Mouse (Mus musculus) thymus, postnatal 25 days (tissue): ENCODE data around the gene Hoxc8.

Source experiments
- DNase-seq: peaks from one replicate; pipeline ENCODE4 v3.0.0; 2022

The Hoxc8 gene

GRCm38 (mm10) chr15:102984925-102985324 lies 5.5 kb upstream of the Hoxc8 start:
- DNase-seq = no peak

- peak; percentile 72 for DNase-seq
These were observed 3.1 kb upstream of the Hoxc8 start for GRCm38 (mm10) chr15:102987124-102987833.

- DNase-seq = no peak
These were observed 2.3 kb upstream of the Hoxc8 start for GRCm38 (mm10) chr15:102988078-102988477.

- no peak for DNase-seq
These were observed 1.4 kb downstream of the Hoxc8 start for GRCm38 (mm10) chr15:102991782-102992181.

- no peak for DNase-seq
These were observed 1.8 kb downstream of the Hoxc8 start for GRCm38 (mm10) chr15:102992206-102992605.

GRCm38 (mm10) chr15:102992863-102993262 lies 2.5 kb downstream of the Hoxc8 start:
- no peak for DNase-seq

GRCm38 (mm10) chr15:102996548-102996947 lies 6.1 kb downstream of the Hoxc8 start:
- no peak for DNase-seq

GRCm38 (mm10) chr15:102997431-102997830 lies 7.0 kb downstream of the Hoxc8 start:
- DNase-seq = no peak

GRCm38 (mm10) chr15:102997939-102998355 lies 7.5 kb downstream of the Hoxc8 start, which contains the start of gene Hoxc6:
Gene Hoxc6 (plus strand): TSS chr15:102998257.
- DNase-seq = no peak

GRCm38 (mm10) chr15:102998608-102999182 lies 8.3 kb downstream of the Hoxc8 start:
- no peak for DNase-seq

GRCm38 (mm10) chr15:102999183-102999831 lies 8.9 kb downstream of the Hoxc8 start:
- DNase-seq = peak; percentile 18

- DNase-seq = no peak
These were observed 9.5 kb downstream of the Hoxc8 start for GRCm38 (mm10) chr15:102999955-103000354.

- no peak for DNase-seq
These were observed 10.1 kb downstream of the Hoxc8 start for GRCm38 (mm10) chr15:103000501-103000901.

- DNase-seq = no peak
These were observed 11.0 kb downstream of the Hoxc8 start for GRCm38 (mm10) chr15:103001370-103001769.

GRCm38 (mm10) chr15:103002156-103002555 lies 11.7 kb downstream of the Hoxc8 start:
- DNase-seq = no peak

GRCm38 (mm10) chr15:103002821-103003448 lies 12.5 kb downstream of the Hoxc8 start:
- no peak for DNase-seq

- DNase-seq = no peak
These were observed 14.9 kb downstream of the Hoxc8 start for GRCm38 (mm10) chr15:103005308-103005707.

- DNase-seq = no peak
These were observed 15.4 kb downstream of the Hoxc8 start for GRCm38 (mm10) chr15:103005797-103006196.

GRCm38 (mm10) chr15:103006326-103006725 lies 15.9 kb downstream of the Hoxc8 start:
- DNase-seq = no peak

- DNase-seq = no peak
These were observed 19.1 kb downstream of the Hoxc8 start for GRCm38 (mm10) chr15:103009265-103010111.

- DNase-seq = no peak
These were observed 19.9 kb downstream of the Hoxc8 start for GRCm38 (mm10) chr15:103010112-103010846.
